ENCODE assay signal across 7 mouse cellular contexts in genomic region chr7:101666581-101666980, GRCm38 (mm10). TPM values are rescaled to one million over a fixed set of nuclear protein-coding genes. Genes with fewer than 3 reads are reported as not detected.
A peak's percentile ranks its signal among the peaks of the same experiment; 100 is the strongest.
DNase-seq lines count a peak whose midpoint lies in the region; ATAC-seq and TF ChIP-seq lines count a peak whose summit lies in the region.

No protein-coding gene starts in this region.

- no peaks in the 10 kb centered on the region for H3K79me2 ChIP-seq in CH12.LX (replicated peaks; ENCODE audit: control insufficient read depth, extremely low read depth, insufficient read depth, poor library complexity, severe bottlenecking)

- WGBS in heart, embryonic 12.5 days, result 3% methylated on average over 3 of the region's 3 CpGs
- 9% methylated on average over 3 of the region's 3 CpGs for WGBS in stomach, postnatal 0 days

- no peak for TF ChIP-seq EP300 in CH12.LX (IDR thresholded peaks at IDR 0.05; ENCODE audit: low read length)
- no peak for TF ChIP-seq EP300 in stomach, postnatal 0 days (optimal IDR thresholded peaks at IDR 0.05)

- no peak overlapping the region for H3K4me3 ChIP-seq in CH12.LX (replicated peaks in 1 of 3; ENCODE audit: low read depth in 2 of 3, low read length in 2 of 3, poor library complexity in 1 of 3)
- H3K4me3 ChIP-seq in heart, embryonic 12.5 days, result no peak overlapping the region
- H3K4me3 ChIP-seq in stomach, postnatal 0 days (ENCODE audit: low read depth, low read length), result no peak overlapping the region

- no peak for ATAC-seq in heart, embryonic 12.5 days (ENCODE audit: insufficient number of reproducible peaks, low FRiP score)
- no peak for ATAC-seq in stomach, postnatal 0 days (ENCODE audit: low FRiP score, low TSS enrichment)

- H3K27me3 ChIP-seq in CH12.LX (replicated peaks), result no peaks in the 10 kb centered on the region
- no peaks in the 10 kb centered on the region for H3K27me3 ChIP-seq in heart, embryonic 12.5 days (replicated peaks)
- H3K27me3 ChIP-seq in stomach, postnatal 0 days (ENCODE audit: control insufficient read depth, insufficient read depth, low read length), result no peaks in the 10 kb centered on the region

- peaks cover 6 to 44% of the 10 kb centered on the region in 2 experiments; a peak in 3 of 4 replicates for H3K4me1 ChIP-seq in CH12.LX (ENCODE audit: control insufficient read depth in 1 of 2, insufficient read depth in 2 of 2)
- peaks cover 14% of the 10 kb centered on the region for H3K4me1 ChIP-seq in heart, embryonic 12.5 days (replicated peaks)
- peaks cover 3% of the 10 kb centered on the region; the same call in 1 of the 2 replicates for H3K4me1 ChIP-seq in stomach, postnatal 0 days (replicated peaks; ENCODE audit: control insufficient read depth, insufficient read depth)

- no peak overlapping the region for H3K9ac ChIP-seq in CH12.LX (ENCODE audit: insufficient read depth, low read depth)
- H3K9ac ChIP-seq in heart, embryonic 12.5 days, result peak overlapping the region; percentile 23; the same call in 1 of the 2 replicates
- no peak overlapping the region for H3K9ac ChIP-seq in stomach, postnatal 0 days (ENCODE audit: low read length)

- DNase-seq in CH12.LX (ENCODE audit: extremely low read depth) (peak; percentile 44), NIH3T3 (ENCODE audit: low read depth) (peak; percentile 83)
- DNase-seq in embryo, embryonic 10.5 days (ENCODE audit: low spot score), result peak; percentile 77
- DNase-seq in layer of hippocampus, adult 11-12 months (ENCODE audit: low spot score), result peak; percentile 65
- peak; percentile 46 for DNase-seq in lung, postnatal 14 days
- peak; percentile 53 for DNase-seq in stomach, postnatal 0 days (ENCODE audit: low spot score)

- no peak overlapping the region for H3K27ac ChIP-seq in CH12.LX (ENCODE audit: insufficient read depth, low read depth)
- H3K27ac ChIP-seq in heart, embryonic 12.5 days (ENCODE audit: poor library complexity, severe bottlenecking), result no peak overlapping the region
- H3K27ac ChIP-seq in stomach, postnatal 0 days (replicated peaks), result no peak overlapping the region

- no peak overlapping the region for H3K4me2 ChIP-seq in CH12.LX (ENCODE audit: insufficient read depth, low read depth, poor library complexity, severe bottlenecking)
- no peak overlapping the region for H3K4me2 ChIP-seq in heart, embryonic 12.5 days
- H3K4me2 ChIP-seq in stomach, postnatal 0 days (replicated peaks; ENCODE audit: low read depth), result no peak overlapping the region

- TF ChIP-seq RAD21 in CH12.LX (IDR thresholded peaks at IDR 0.05; ENCODE audit: low read depth, low read length), result peak; percentile 57

- H3K9me3 ChIP-seq in CH12.LX (replicated peaks; ENCODE audit: low read length), result peaks cover 3% of the 10 kb centered on the region
- H3K9me3 ChIP-seq in heart, embryonic 12.5 days (replicated peaks), result no peaks in the 10 kb centered on the region
- no peaks in the 10 kb centered on the region for H3K9me3 ChIP-seq in stomach, postnatal 0 days (ENCODE audit: control insufficient read depth, low read length)

- in situ Hi-C loops in CH12.LX (cut with MboI; ENCODE audit: low pct_ligation_motif_present, low pct_unique_long_range_greater_than_20kb, low sequenced_read_pairs), result loop anchor here (10.0 to 25.0 kb wide), 2 partner anchors 398 to 596 kb away; partner anchors contain the start of genes Rhog, Rnf121, Stim1 and Xndc1

- TF ChIP-seq CTCF in CH12.LX (conservative IDR thresholded peaks at IDR 0.05 in 1 of 2, IDR thresholded peaks at IDR 0.05 in 1 of 2; ENCODE audit: low read depth in 2 of 2, low read length in 2 of 2), result peak in 1 of 2 experiments; percentile 71; a peak in 2 of 4 replicates
- TF ChIP-seq CTCF in stomach, postnatal 0 days (IDR thresholded peaks at IDR 0.05; ENCODE audit: low read depth), result peak; percentile 81

- dilution Hi-C loops in CH12.LX (cut with MboI; ENCODE audit: extremely low pct_ligation_motif_present, extremely low pct_unique_long_range_greater_than_20kb, low sequenced_read_pairs), result no loop called here

- no peak for TF ChIP-seq POLR2A in CH12.LX (IDR thresholded peaks at IDR 0.05; ENCODE audit: low read depth, low read length)

- peaks cover 3 to 53% of the 10 kb centered on the region in 2 experiments for H3K36me3 ChIP-seq in CH12.LX (replicated peaks in 1 of 2; ENCODE audit: control insufficient read depth in 1 of 2, insufficient read depth in 1 of 2, low read length in 1 of 2)
- no peaks in the 10 kb centered on the region for H3K36me3 ChIP-seq in heart, embryonic 12.5 days
- H3K36me3 ChIP-seq in stomach, postnatal 0 days (ENCODE audit: control insufficient read depth, insufficient read depth, low read length), result no peaks in the 10 kb centered on the region

TF ChIP-seq in CH12.LX, 34 proteins besides CTCF, POLR2A, EP300 and RAD21:
- no peak for TF ChIP-seq UBTF (IDR thresholded peaks at IDR 0.05; ENCODE audit: low read depth, low read length)
- peak; percentile 37 for TF ChIP-seq SMC3 (IDR thresholded peaks at IDR 0.05; ENCODE audit: low read depth, low read length)

RNA-seq across cellular contexts. Expression of gene Clpb, which starts 3.1 kb away (rescaled TPM):
- 48.9 and 68.4 TPM in 2 replicates for total RNA-seq in CH12.LX (2012; rRNA removed)
- 41.7 and 46.0 TPM in 2 replicates for total RNA-seq in CH12.LX (2014; rRNA removed)
- polyA plus RNA-seq in CH12.LX (2012; ENCODE audit: insufficient read length, low read depth), result 25.5 and 29.4 TPM in 2 replicates
- 44.8 and 47.8 TPM in 2 replicates for polyA plus RNA-seq in heart, embryonic 12.5 days (2016; fragmentation: Nextera tagmentation; extraction: Ambion mirVana)
- 38.6 and 40.2 TPM in 2 replicates for polyA plus RNA-seq in stomach, postnatal 0 days (2015; fragmentation: Nextera tagmentation; extraction: Ambion mirVana)
